9 mouse cellular contexts compared by ENCODE assay signal in genomic region chr4:150651390-150652277, GRCm38 (mm10). TPM values are rescaled to one million over a fixed set of nuclear protein-coding genes. Genes with fewer than 3 reads are reported as not detected.
DNase-seq lines count a peak whose midpoint lies in the region; ATAC-seq and TF ChIP-seq lines count a peak whose summit lies in the region.
"Had no signal": no experiment of that assay in that cellular context is flagged by ENCODE, and none has a peak within 500 bp of the region (broad histone marks: within the 10 kb centered on the region; RNA-seq: fewer than 3 reads in every experiment).

Gene Slc45a1 (minus strand): TSS chr4:150652174.

- H3K27me3 ChIP-seq in liver, embryonic 11.5 days (replicated peaks; ENCODE audit: control insufficient read depth, insufficient read depth, low read length) = peaks cover 31% of the 10 kb centered on the region
- H3K27me3 ChIP-seq in liver, postnatal 0 days (ENCODE audit: insufficient read depth, low read length) = peaks cover 14% of the 10 kb centered on the region
- peaks cover 7% of the 10 kb centered on the region; the same call in 1 of the 2 replicates for H3K27me3 ChIP-seq in midbrain, embryonic 11.5 days (ENCODE audit: control insufficient read depth, insufficient read depth, low read length)

- no peak for TF ChIP-seq CTCF in liver, postnatal 0 days (IDR thresholded peaks at IDR 0.05; ENCODE audit: low read depth)

- peak within 1 kb of the TSS; percentile 5; the same call in 1 of the 2 replicates for H3K4me2 ChIP-seq in liver, embryonic 11.5 days
- no peak within 1 kb of the TSS for H3K4me2 ChIP-seq in liver, postnatal 0 days (ENCODE audit: low read depth, low read length)
- H3K4me2 ChIP-seq in midbrain, embryonic 11.5 days = peak within 1 kb of the TSS; percentile 71

- no peaks in the 10 kb centered on the region for H3K36me3 ChIP-seq in liver, embryonic 11.5 days (ENCODE audit: control insufficient read depth, insufficient read depth, low read length)
- no peaks in the 10 kb centered on the region for H3K36me3 ChIP-seq in liver, postnatal 0 days (replicated peaks; ENCODE audit: insufficient read depth, low read length)
- H3K36me3 ChIP-seq in midbrain, embryonic 11.5 days (ENCODE audit: control insufficient read depth, insufficient read depth, low read length) = no peaks in the 10 kb centered on the region

- no peak for TF ChIP-seq EP300 in liver, postnatal 0 days (IDR thresholded peaks at IDR 0.05; ENCODE audit: low read depth)

- H3K9me3 ChIP-seq in liver, embryonic 11.5 days (ENCODE audit: control insufficient read depth, low read length) = peaks cover 1% of the 10 kb centered on the region; the same call in 1 of the 2 replicates
- H3K9me3 ChIP-seq in liver, postnatal 0 days (ENCODE audit: low read length) = peaks cover 1% of the 10 kb centered on the region; the same call in 1 of the 2 replicates
- H3K9me3 ChIP-seq in midbrain, embryonic 11.5 days (ENCODE audit: control insufficient read depth, low read length) = no peaks in the 10 kb centered on the region; the same call in 1 of the 2 replicates

- ATAC-seq in liver, embryonic 11.5 days (replicated peaks; ENCODE audit: low FRiP score) = no peak
- ATAC-seq in liver, postnatal 0 days = no peak
- ATAC-seq in midbrain, embryonic 11.5 days (ENCODE audit: low FRiP score) = peak; percentile 70
- no peak for ATAC-seq in megakaryocyte progenitor cell, adult 5-6 weeks (replicated peaks; ENCODE audit: poor library complexity)

- H3K4me1 ChIP-seq in liver, embryonic 11.5 days (replicated peaks; ENCODE audit: control insufficient read depth, insufficient read depth, low read length) = peaks cover 7% of the 10 kb centered on the region
- no peaks in the 10 kb centered on the region; the same call in 1 of the 2 replicates for H3K4me1 ChIP-seq in liver, postnatal 0 days (ENCODE audit: insufficient read depth)
- H3K4me1 ChIP-seq in midbrain, embryonic 11.5 days (ENCODE audit: control insufficient read depth, insufficient read depth, low read length) = peaks cover 5% of the 10 kb centered on the region; the same call in 1 of the 2 replicates

- no peak within 1 kb of the TSS for H3K27ac ChIP-seq in liver, embryonic 11.5 days (ENCODE audit: low read depth, low read length)
- no peak within 1 kb of the TSS for H3K27ac ChIP-seq in liver, postnatal 0 days (ENCODE audit: low read depth)
- H3K27ac ChIP-seq in midbrain, embryonic 11.5 days (ENCODE audit: low read depth, low read length) = no peak within 1 kb of the TSS

- H3K9ac ChIP-seq in liver, embryonic 11.5 days (ENCODE audit: low read depth, low read length) = no peak within 1 kb of the TSS
- no peak within 1 kb of the TSS for H3K9ac ChIP-seq in liver, postnatal 0 days (replicated peaks)
- H3K9ac ChIP-seq in midbrain, embryonic 11.5 days (ENCODE audit: low read length) = peak within 1 kb of the TSS; percentile 73

- H3K4me3 ChIP-seq in liver, embryonic 11.5 days (ENCODE audit: low read depth, low read length) = no peak within 1 kb of the TSS
- no peak within 1 kb of the TSS for H3K4me3 ChIP-seq in liver, postnatal 0 days (ENCODE audit: low read depth, low read length)
- peak within 1 kb of the TSS; percentile 48 for H3K4me3 ChIP-seq in midbrain, embryonic 11.5 days (ENCODE audit: low read depth, low read length)

- no peak for DNase-seq in liver, embryonic 11.5 days (ENCODE audit: low spot score)
- DNase-seq in liver, postnatal 0 days = no peak
- peak; percentile 64 for DNase-seq in embryo, embryonic 11 days
- DNase-seq in induced T-regulatory cell, adult 2 months (ENCODE audit: low read depth) = peak; percentile 56
- peak; percentile 92 for DNase-seq in midbrain, embryonic 11.5 days (ENCODE audit: low spot score, missing footprints)
- DNase-seq in adrenal gland, adult (ENCODE audit: inconsistent age in 2 of 2, low spot score in 1 of 2) = no peak
- DNase-seq in adrenal gland, postnatal 10 days = no peak

- WGBS in liver, embryonic 11.5 days = 14% methylated on average over 41 of the region's 41 CpGs
- WGBS in liver, postnatal 0 days (ENCODE audit: insufficient replicate concordance) = 10% methylated on average over 41 of the region's 41 CpGs
- 5% methylated on average over 41 of the region's 41 CpGs for WGBS in midbrain, embryonic 11.5 days

RNA-seq across cellular contexts. Expression of gene Slc45a1, which starts in this region (rescaled TPM):
- 0.04 and 0.05 TPM in 2 replicates for polyA plus RNA-seq in liver, embryonic 11.5 days (2014; fragmentation: Nextera tagmentation; extraction: Ambion mirVana)
- not detected in 2 replicates for polyA plus RNA-seq in liver, postnatal 0 days (2015; fragmentation: Nextera tagmentation; extraction: Ambion mirVana)
- 4.4 and 4.7 TPM in 2 replicates for polyA plus RNA-seq in midbrain, embryonic 11.5 days (2014; fragmentation: Nextera tagmentation; extraction: Ambion mirVana)
- total RNA-seq in megakaryocyte progenitor cell, adult 5-6 weeks (2015) = not detected in 2 replicates
- total RNA-seq in megakaryocyte progenitor cell, adult 5-6 weeks (2017) = not detected in 2 replicates
- total RNA-seq in adrenal gland, postnatal 10 days (2021) = 1 to 10 TPM in 1 of 2 experiments, under 1 TPM in 1; 0.72 to 1.7 TPM
- total RNA-seq: hematopoietic stem cell, adult 5-6 weeks had no signal

Comparison
In these comparisons a context has a peak if more than half of its experiments do, and no peak if none do; other contexts are left out.
1. DNase-seq: peak in embryo, embryonic 11 days (single experiment), induced T-regulatory cell, adult 2 months (single experiment) and midbrain, embryonic 11.5 days (single experiment); none in liver, embryonic 11.5 days (single experiment), liver, postnatal 0 days (single experiment), adrenal gland, adult (0 of 2) and adrenal gland, postnatal 10 days (single experiment).